Mouse (Mus musculus) C2C12 (cell line): Measurements from ENCODE around the gene Arhgap1.

ENCODE experiments used
- CEBPB ChIP-seq: IDR thresholded peaks from one replicate; pipeline ENCODE4 v1.6.1; 2011; ENCODE audit warnings: low read depth, mild to moderate bottlenecking, control low read depth, moderate library complexity
- CTCF ChIP-seq: IDR thresholded peaks from one replicate; pipeline ENCODE4 v1.5.1; 2011; ENCODE audit not compliant: control insufficient read depth, insufficient read depth, insufficient read length
- FOSL1 ChIP-seq: IDR thresholded peaks from one replicate; pipeline ENCODE4 v1.8.0; 2011; ENCODE audit warnings: mild to moderate bottlenecking, low read length; ENCODE audit not compliant: poor library complexity, insufficient read depth, severe bottlenecking
- MAX ChIP-seq: IDR thresholded peaks from one replicate; pipeline ENCODE4 v1.6.1; 2011; ENCODE audit warnings: mild to moderate bottlenecking, control low read depth
- MYOD1 ChIP-seq: IDR thresholded peaks from one replicate; pipeline ENCODE4 v1.6.1; 2011; ENCODE audit warnings: low read depth; ENCODE audit not compliant: control insufficient read depth, insufficient read length
- MYOG ChIP-seq: IDR thresholded peaks from one replicate; pipeline ENCODE4 v1.6.1; 2011; ENCODE audit not compliant: control insufficient read depth, insufficient read length; ENCODE audit errors: extremely low read depth
- USF1 ChIP-seq: IDR thresholded peaks from one replicate; pipeline ENCODE4 v1.6.1; 2011; ENCODE audit warnings: low read depth, mild to moderate bottlenecking, control low read depth, moderate library complexity

GRCm38 (mm10) chr2:91651458-91652258 lies 2.0 kb downstream of the Arhgap1 start:
- TF ChIP-seq CTCF (no peak), MYOD1 (no peak), USF1 (no peak), MAX (no peak), FOSL1 (no peak), CEBPB (no peak), MYOG (no peak)
